Mouse (Mus musculus) kidney, embryonic 14.5 days (tissue): ENCODE measurements at regions not wholly inside any gene's neighbourhood (a gene's known extent, or its start where the extent isn't known, plus 50 kb on each side); places are given as distances from the start of the nearest gene placed in this dataset.

Source experiments
- ATAC-seq: fragments of 200-750 bp; cut with Nextera tagmentation; 2 replicates; pipeline ENCODE4 v1.8.0; 2017; ENCODE audit warnings: moderate number of reproducible peaks, mild to moderate bottlenecking, moderate TSS enrichment, moderate library complexity; ENCODE audit not compliant: low FRiP score, low TSS enrichment
- H3K27ac ChIP-seq: fragments of 300-500 bp; sonication (generic); 2 replicates; pipeline ENCODE4 v1.5.1; 2014; ENCODE audit warnings: low read depth, mild to moderate bottlenecking, low read length, moderate library complexity, mixed read lengths
- H3K27me3 ChIP-seq: fragments of 300-500 bp; sonication (generic); 2 replicates; pipeline ENCODE4 v1.6.1; 2014; ENCODE audit warnings: mild to moderate bottlenecking, low read length; ENCODE audit not compliant: control insufficient read depth, insufficient read depth
- H3K36me3 ChIP-seq: fragments of 300-500 bp; sonication (generic); 2 replicates; pipeline ENCODE4 v1.6.1; 2014; ENCODE audit warnings: low read length, mixed read lengths; ENCODE audit not compliant: control insufficient read depth, insufficient read depth
- H3K4me1 ChIP-seq: fragments of 300-500 bp; sonication (generic); 2 replicates; pipeline ENCODE4 v1.6.1; 2014; ENCODE audit warnings: low read length, mixed read lengths; ENCODE audit not compliant: control insufficient read depth, insufficient read depth
- H3K4me2 ChIP-seq: fragments of 300-500 bp; sonication (generic); replicated peaks from 2 replicates; pipeline ENCODE4 v1.6.1; 2014; ENCODE audit warnings: low read depth, mild to moderate bottlenecking, low read length
- H3K4me3 ChIP-seq: fragments of 300-500 bp; sonication (generic); 2 replicates; pipeline ENCODE4 v1.5.1; 2014; ENCODE audit warnings: mild to moderate bottlenecking, low read length
- H3K9ac ChIP-seq: fragments of 300-500 bp; sonication (generic); 2 replicates; pipeline ENCODE4 v1.6.1; 2014; ENCODE audit warnings: low read depth, mild to moderate bottlenecking, low read length, moderate library complexity
- H3K9me3 ChIP-seq: fragments of 300-500 bp; sonication (generic); 2 replicates; pipeline ENCODE4 v1.6.1; 2016; ENCODE audit warnings: low read length; ENCODE audit not compliant: control insufficient read depth
- WGBS: fragments of 180-500 bp; shearing (Covaris S2); extraction: QIAGEN DNeasy Blood & Tissue Kit; methylation state at CpG from one replicate; pipeline ENCODE4 v1.1.7; 2014; 5-methylcytosine and 5-hydroxymethylcytosine counted together

DNA sequence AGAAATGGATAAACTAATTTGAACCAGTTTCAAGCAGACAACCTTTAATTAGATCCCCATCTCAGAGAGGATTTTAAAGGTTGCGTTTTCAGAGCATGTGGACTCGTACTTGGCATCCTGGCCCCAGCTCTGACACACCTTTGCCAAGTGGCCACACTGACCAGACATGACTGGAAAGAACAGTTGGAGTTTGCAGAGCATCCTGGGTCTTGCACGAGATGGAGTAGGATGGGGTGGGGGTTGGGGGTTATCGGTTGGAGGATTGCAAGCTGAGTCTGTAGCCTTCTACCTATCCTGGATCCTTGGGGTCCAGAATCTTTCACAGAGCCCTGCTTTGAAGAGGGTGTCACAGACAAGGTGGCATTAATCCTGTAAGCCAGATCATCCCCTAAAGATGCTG, 550.9 kb upstream of the Mgmt start:
- Histone ChIP-seq H3K27ac (peak overlapping the region; percentile 63; the same call in 1 of the 2 replicates), H3K9me3 (no peaks in the 10 kb centered on the region), H3K9ac (no peak overlapping the region), H3K4me2 (no peak overlapping the region), H3K36me3 (no peaks in the 10 kb centered on the region), H3K27me3 (0 out of 2 replicates have a peak, but pooled peaks cover 4% of the 10 kb centered on the region), H3K4me1 (peaks cover 21% of the 10 kb centered on the region; the same call in 1 of the 2 replicates), H3K4me3 (no peak overlapping the region)
- no peak for ATAC-seq
- 77% methylated on average over 4 of the region's 4 CpGs for whole genome bisulfite sequencing

- no peak overlapping the region for H3K9ac ChIP-seq
- no peaks in the 10 kb centered on the region for H3K9me3 ChIP-seq
- H3K4me3 ChIP-seq, result no peak overlapping the region
- H3K4me2 ChIP-seq, result no peak overlapping the region
- WGBS, result 78% methylated on average over 3 of the region's 3 CpGs
- H3K36me3 ChIP-seq, result no peaks in the 10 kb centered on the region
- H3K27me3 ChIP-seq, result 0 out of 2 replicates have a peak, but pooled peaks cover 4% of the 10 kb centered on the region
- no peak overlapping the region for H3K27ac ChIP-seq
- ATAC-seq, result no peak
- peaks cover 22% of the 10 kb centered on the region; the same call in 1 of the 2 replicates for H3K4me1 ChIP-seq
Measured at GRCm38 (mm10) chr7:136345051-136345450, 549.4 kb upstream of the Mgmt start.

GRCm38 (mm10) chr7:136346531-136346930, 547.9 kb upstream of the Mgmt start:
- H3K4me1 ChIP-seq, result peaks cover 22% of the 10 kb centered on the region; the same call in 1 of the 2 replicates
- H3K9me3 ChIP-seq, result no peaks in the 10 kb centered on the region
- no peak overlapping the region for H3K9ac ChIP-seq
- H3K27ac ChIP-seq, result no peak overlapping the region
- H3K4me3 ChIP-seq, result no peak overlapping the region
- WGBS, result 76% methylated on average over 4 of the region's 4 CpGs
- 0 out of 2 replicates have a peak, but pooled peaks cover 4% of the 10 kb centered on the region for H3K27me3 ChIP-seq
- H3K4me2 ChIP-seq, result no peak overlapping the region
- no peaks in the 10 kb centered on the region for H3K36me3 ChIP-seq
- no peak for ATAC-seq

GRCm38 (mm10) chr7:136348309-136348708, 546.1 kb upstream of the Mgmt start:
- 0 out of 2 replicates have a peak, but pooled peaks cover 4% of the 10 kb centered on the region for H3K27me3 ChIP-seq
- H3K27ac ChIP-seq, result no peak overlapping the region
- H3K4me1 ChIP-seq, result peaks cover 9% of the 10 kb centered on the region; the same call in 1 of the 2 replicates
- H3K4me2 ChIP-seq, result no peak overlapping the region
- no peak for ATAC-seq
- H3K4me3 ChIP-seq, result no peak overlapping the region
- no peaks in the 10 kb centered on the region for H3K9me3 ChIP-seq
- no peaks in the 10 kb centered on the region for H3K36me3 ChIP-seq
- WGBS, result 13% methylated on average over 1 of the region's 1 CpGs
- no peak overlapping the region for H3K9ac ChIP-seq

GRCm38 (mm10) chr7:136349651-136350050, 544.8 kb upstream of the Mgmt start:
- Histone ChIP-seq H3K27ac (no peak overlapping the region), H3K4me3 (no peak overlapping the region), H3K9ac (no peak overlapping the region), H3K4me2 (no peak overlapping the region), H3K36me3 (no peaks in the 10 kb centered on the region), H3K9me3 (no peaks in the 10 kb centered on the region), H3K27me3 (0 out of 2 replicates have a peak, but pooled peaks cover 4% of the 10 kb centered on the region), H3K4me1 (0 out of 2 replicates have a peak, but pooled peaks cover 4% of the 10 kb centered on the region)
- ATAC-seq, result no peak
- WGBS, result 90% methylated on average over 14 of the region's 14 CpGs

DNA sequence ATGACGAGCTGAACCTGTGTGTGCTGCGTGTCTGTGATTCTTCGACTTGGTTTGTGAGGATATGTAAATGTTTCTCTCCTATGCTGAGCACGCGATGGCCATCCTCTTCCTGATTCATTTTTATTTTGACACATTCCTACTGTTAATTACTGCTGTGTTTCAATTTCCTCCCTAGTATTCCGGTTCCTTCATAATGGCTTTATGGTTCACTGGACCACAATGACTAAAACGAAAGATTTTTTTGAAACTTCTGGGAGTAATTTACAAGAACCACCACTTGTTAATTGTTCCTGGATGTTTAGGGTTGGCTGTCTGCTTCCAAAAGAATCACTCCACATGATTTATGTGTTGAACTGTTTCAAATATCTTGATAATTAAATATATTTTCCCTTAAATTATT, 537.4 kb upstream of the Mgmt start:
- 31% methylated on average over 7 of the region's 7 CpGs for WGBS
- no peak for ATAC-seq
- no peak overlapping the region for H3K4me3 ChIP-seq

GRCm38 (mm10) chr7:136365318-136366211, 528.8 kb upstream of the Mgmt start:
- Histone ChIP-seq H3K27me3 (no peaks in the 10 kb centered on the region), H3K9me3 (no peaks in the 10 kb centered on the region), H3K4me3 (no peak overlapping the region), H3K27ac (no peak overlapping the region), H3K4me1 (no peaks in the 10 kb centered on the region), H3K9ac (no peak overlapping the region), H3K4me2 (no peak overlapping the region), H3K36me3 (no peaks in the 10 kb centered on the region)
- WGBS, result 43% methylated on average over 7 of the region's 7 CpGs
- no peak for ATAC-seq

More for the DNA sequence above, 537.4 kb upstream of the Mgmt start:
- Histone ChIP-seq H3K27me3 (no peaks in the 10 kb centered on the region), H3K4me2 (no peak overlapping the region), H3K36me3 (no peaks in the 10 kb centered on the region), H3K4me1 (no peaks in the 10 kb centered on the region), H3K9me3 (no peaks in the 10 kb centered on the region), H3K9ac (no peak overlapping the region), H3K27ac (no peak overlapping the region)

DNA sequence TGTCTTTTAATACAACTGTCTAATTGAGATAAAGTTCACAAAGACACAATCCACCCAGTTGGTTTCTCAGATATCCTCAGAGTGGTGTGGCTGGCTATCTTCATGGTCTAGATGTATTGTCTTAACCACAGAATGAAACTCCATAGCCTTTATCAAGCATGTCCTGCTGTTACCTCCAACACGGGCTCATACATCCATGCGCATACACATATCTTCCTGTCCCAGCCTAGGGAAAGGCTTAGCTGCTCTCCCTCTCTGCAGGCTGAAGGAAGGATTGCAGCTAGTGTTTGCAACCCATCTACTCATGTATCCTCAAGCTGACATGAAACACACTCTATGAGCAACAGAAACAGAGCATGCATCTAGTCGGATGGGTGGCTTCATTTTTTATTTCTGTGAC, 517.2 kb upstream of the Mgmt start:
- no peaks in the 10 kb centered on the region for H3K9me3 ChIP-seq
- H3K36me3 ChIP-seq, result no peaks in the 10 kb centered on the region
- no peaks in the 10 kb centered on the region for H3K27me3 ChIP-seq
- H3K4me2 ChIP-seq, result no peak overlapping the region
- no peak overlapping the region for H3K9ac ChIP-seq
- H3K4me1 ChIP-seq, result peaks cover 7% of the 10 kb centered on the region; the same call in 1 of the 2 replicates
- ATAC-seq, result no peak
- 66% methylated on average over 3 of the region's 3 CpGs for WGBS
- no peak overlapping the region for H3K4me3 ChIP-seq
- H3K27ac ChIP-seq, result no peak overlapping the region

DNA sequence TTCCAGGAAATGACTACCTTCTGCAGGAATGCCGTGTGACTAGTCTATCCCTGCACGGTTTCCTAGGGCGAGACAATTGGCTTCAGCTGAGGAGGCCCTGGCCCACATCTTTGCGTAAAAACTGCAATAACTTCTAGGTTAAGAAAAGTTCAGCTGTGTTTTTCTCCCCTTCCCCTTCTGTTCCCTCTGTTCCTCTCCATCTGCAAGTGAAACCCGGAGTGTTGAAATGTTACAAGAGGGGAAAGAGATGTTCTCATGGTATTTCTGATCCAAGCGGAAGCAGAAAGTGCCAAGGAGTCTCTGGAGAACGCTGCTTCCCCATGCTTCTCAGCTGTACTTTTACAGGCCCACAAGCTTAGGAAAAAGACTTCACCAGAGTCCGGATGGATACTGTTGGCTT, 516.7 kb upstream of the Mgmt start:
- Histone ChIP-seq H3K4me1 (peaks cover 7% of the 10 kb centered on the region; the same call in 1 of the 2 replicates), H3K4me3 (no peak overlapping the region), H3K27me3 (no peaks in the 10 kb centered on the region), H3K4me2 (no peak overlapping the region), H3K9me3 (no peaks in the 10 kb centered on the region), H3K36me3 (no peaks in the 10 kb centered on the region), H3K27ac (no peak overlapping the region), H3K9ac (no peak overlapping the region)
- no peak for ATAC-seq
- WGBS, result 60% methylated on average over 8 of the region's 8 CpGs
